Mouse (Mus musculus) frontal cortex, postnatal 25 days (tissue): ENCODE results near the gene D1Ertd622e.
"Not testable (repeated sequence)": the region's sequence is repeated elsewhere in the genome, so short reads cannot be mapped to it uniquely, and the experiment has no call there.

Experiments used
- DNase-seq, 2 experiments: peaks; one replicate each; pipeline ENCODE4 v3.0.0; 2022; ENCODE audit warnings: low spot score in 2 of 2

D1Ertd622e gene

DNA sequence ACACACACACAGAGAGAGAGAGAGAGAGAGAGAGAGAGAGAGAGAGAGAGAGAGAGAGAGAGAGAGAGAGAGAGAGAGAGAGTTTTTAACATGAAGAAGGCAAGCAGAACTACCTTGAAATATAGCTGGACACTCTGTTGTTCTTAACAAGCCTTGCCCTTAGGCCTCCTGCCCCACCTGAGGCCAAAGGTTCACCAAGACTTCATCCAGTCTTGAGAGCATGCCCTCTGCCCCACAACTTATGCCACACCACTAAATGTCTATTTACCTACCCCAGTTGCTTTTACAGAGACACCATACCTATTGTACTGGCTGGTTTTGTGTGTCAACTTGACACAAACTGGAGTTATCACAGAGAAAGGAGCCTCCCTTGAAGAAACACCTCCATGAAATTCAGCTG is 81.2 kb downstream of the D1Ertd622e start:
- DNase-seq, result not testable (repeated sequence)

GRCm38 (mm10) chr1:97580270-97580669 is 81.6 kb downstream of the D1Ertd622e start:
- no peak for DNase-seq

GRCm38 (mm10) chr1:97578025-97578417 is 83.9 kb downstream of the D1Ertd622e start:
- DNase-seq, result no peak

GRCm38 (mm10) chr1:97577062-97578024 is 84.5 kb downstream of the D1Ertd622e start:
- no peak for DNase-seq

DNA sequence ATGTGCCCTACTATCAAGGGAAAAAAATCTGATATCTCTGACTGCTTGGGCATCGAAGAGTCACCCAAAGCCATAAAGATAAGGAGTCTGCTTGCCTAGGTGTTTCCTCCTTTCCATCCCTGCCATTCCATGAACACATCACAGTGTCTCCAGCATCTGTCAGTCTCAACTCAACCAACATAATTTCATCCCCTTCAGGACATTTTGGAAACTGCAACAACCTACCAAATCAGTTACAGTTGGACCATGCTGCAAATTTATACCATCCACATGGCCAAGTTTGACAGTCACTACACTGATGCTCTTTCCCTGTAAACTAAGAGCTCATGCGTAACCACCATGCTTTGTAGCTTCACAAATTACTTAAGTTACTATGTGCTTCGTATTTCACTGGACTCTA is 85.3 kb downstream of the D1Ertd622e start:
- no peak for DNase-seq

DNA sequence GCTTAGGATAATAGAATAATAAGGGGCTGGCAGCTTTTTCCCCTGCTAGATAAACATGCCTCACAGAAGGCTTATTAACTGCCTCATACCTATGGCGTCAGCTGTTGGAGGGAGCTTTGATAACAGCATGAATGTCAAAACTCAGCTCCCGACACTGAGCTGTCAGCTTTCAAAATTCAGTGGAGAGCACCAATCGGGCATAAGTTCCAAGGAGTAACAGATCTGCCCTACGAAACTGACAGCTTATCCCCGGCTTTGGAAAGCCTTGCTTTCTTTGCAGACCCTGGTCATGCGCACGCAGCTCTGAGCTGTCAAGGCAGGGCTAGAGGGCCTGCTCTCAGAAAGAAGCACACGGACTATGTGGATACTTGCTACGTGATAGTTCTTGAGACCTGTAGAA is 91.1 kb downstream of the D1Ertd622e start:
- no peak for DNase-seq

- no peak for DNase-seq
Measured at GRCm38 (mm10) chr1:97567956-97568355, 93.9 kb downstream of the D1Ertd622e start.

- DNase-seq, result no peak
Measured at GRCm38 (mm10) chr1:97564641-97565040, 97.2 kb downstream of the D1Ertd622e start.

DNA sequence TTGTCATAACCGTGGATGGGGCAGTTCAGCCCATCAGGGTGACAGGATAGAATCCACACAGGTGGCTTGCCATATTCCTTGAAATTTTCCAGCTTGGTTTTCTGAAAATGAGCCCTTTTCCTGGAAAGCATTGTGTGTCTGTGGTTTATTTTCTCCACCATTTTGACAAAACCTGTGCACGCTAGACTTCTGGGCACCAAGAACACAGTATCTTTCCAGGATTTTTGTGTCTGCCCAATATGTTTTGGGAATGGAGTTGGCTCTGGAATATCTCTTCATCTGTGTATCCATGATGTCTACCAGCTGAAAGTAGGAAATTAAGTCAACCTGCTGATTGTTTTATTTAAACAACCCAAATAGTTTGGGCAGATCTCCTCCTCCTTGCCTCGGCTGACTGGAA is 99.0 kb downstream of the D1Ertd622e start:
- no peak for DNase-seq
